Mouse (Mus musculus): Measurements from ENCODE around the gene Ctsh.
A peak's percentile ranks its signal among the peaks of the same experiment; 100 is the strongest.
"Not testable (repeated sequence)": the region's sequence is repeated elsewhere in the genome, so short reads cannot be mapped to it uniquely, and the experiment has no call there.

Ctsh gene

DNA sequence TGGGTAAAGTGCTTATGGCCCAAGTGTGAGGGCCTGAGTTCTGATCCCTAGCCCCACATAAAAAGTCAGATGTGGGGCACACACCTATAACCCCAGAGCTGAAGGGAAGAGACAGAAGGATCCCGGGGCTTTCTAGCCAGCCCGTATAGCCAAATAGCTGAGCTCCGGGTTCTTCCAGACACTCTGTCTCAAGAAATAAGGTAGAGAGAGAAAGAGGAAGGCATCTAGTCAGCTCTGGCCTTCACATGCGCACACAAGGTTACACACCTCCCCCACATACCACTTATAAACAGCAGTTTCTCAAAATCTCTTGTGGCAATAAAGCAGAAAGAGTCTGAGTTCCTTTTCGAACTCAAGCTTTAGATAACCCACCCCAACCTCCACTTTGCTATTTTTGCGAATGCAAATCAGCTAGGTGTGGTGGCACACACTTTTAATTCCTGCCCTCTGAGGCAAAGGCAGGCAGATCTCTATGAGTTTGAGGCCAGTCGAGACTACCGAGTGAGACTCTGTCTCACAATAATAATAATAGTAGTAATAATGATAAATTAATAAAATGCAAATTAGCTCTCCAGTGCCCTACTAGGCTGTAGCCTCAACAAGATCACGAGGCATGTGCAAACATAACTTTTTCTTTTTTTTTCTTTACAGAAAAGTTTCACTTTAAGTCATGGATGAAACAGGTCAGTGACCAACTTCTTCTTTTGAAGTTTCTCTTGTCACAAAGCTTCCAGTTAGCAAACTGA lies 6.0 kb downstream of the Ctsh start:
- no peak for DNase-seq

DNA sequence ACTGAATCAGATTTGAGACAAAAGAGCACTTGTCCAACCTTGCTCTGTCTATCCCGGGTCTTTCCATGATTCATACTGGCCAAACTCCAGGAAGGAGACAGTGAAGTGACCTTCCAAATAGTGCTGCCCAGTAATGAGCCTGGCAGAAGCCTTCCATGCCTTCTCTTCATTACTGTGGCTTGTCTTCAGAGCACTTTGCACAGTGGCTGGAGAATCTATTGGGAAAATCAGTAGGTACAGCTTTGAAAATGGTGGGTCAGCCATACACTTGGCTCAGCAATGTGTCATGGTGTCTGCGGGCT lies 6.6 kb downstream of the Ctsh start:
- DNase-seq = no peak

DNA sequence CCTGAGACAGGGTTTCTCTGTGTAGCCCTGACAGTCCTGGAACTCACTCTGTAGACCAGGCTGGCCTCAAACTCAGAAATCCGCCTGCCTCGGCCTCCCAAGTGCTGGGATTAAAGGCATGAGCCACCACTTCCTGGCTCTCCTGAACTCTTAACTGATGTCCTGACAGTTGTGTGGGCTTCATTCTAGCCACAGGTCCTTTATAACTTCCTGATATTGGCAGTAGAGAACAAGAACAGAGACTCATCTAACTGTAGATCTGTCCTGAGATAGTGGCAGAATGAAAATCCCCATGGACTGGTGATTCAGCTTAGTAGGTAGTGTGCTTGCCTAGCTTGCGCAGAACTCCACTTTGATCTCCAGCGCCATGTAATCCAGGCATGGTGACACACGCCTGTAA lies 7.0 kb downstream of the Ctsh start:
- not testable (repeated sequence) for DNase-seq

DNA sequence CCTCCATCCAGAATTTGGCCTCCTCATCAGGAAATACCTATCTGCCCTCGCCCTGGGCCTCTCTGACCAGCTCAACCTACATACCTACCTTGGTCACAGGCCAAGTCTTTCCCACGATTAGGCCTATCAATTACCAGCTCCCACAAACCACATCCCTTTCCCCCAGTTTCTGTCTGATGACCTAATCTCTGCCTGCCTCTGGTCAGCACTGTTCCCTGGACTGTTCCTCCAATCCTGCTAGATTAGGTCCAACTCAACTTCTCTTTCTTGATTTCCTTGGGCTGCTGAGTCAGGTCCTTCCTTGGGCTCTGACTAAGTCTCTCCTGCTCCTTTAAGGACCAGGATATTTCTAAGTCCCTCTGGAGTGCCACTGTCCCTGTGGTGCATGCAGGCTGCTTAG lies 13.4 kb downstream of the Ctsh start:
- DNase-seq = no peak

DNA sequence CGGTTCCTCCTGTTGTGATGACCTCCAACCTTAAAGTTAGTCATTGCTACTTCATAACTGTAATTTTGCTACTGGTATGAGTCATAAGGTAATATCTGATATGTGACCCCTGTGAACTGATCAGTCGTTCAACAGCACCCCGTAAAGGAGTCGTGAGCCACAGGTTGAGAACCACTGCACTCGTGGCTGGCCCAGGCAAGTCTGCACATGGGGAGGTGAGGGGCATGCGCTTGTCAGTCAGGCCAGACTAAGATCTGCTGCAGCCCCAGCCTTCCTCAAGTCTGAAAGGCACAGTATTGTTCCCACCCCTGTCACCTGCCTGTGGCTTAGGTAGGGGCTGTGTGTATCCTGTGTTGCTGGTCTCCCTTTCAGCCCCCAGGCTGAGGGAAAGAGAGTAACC lies 14.8 kb downstream of the Ctsh start:
- DNase-seq = no peak

DNA sequence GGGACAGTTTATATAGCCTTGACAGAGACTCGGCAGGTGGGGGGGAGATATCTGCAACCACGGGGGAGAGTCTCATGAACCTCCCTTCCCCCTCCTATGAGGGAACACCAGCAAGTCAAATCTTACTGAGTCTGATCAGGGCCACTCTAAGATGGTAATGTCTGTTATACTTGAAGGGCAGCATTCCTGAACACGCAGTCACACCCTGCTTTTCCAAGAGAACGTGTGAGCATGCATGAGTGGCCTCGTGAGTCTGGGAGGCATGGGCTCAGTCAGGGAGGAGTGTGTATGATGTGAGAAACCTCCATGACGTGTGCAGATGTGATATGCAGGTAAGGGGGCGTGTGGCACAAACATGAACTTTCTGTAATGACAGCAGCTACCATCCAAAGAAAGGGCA lies 15.5 kb downstream of the Ctsh start:
- no peak for DNase-seq

DNA sequence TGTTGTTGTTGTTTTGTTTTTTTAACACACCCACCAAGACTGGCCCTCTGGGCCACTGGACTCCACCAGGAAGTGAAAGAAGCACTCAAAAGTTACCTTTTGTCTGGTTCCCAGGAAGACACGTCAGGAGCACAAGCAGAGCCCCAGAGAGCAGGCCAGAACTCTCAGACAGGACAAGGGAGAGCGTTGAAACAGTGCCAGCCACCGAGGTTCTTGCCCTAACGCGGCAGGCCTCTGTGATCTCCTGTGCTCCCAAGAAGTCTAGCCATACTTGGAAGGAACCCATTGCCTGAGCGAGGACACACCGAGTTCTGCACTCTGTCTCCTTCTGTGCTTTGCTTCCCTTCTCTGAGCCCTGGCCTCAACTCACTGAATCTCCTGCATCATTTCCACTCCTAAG lies 16.2 kb downstream of the Ctsh start:
- DNase-seq = no peak

DNA sequence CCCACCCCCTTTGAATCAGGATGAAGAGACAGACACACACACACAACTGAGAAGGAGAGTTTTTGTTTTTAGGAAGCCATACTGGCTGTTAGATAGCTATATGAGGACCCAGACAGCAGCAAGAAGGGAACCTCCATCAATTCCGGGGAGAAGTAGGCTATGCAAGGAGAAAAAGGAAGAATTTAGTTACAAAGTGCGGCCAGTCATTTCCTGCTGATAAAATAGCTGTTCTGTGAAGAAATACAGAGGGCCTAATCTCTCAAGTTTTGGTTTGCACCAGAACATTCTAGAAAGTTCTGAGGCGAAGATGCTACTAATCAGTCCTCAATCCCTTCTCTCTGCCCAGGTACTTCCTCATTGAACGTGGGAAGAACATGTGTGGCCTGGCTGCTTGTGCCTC lies 21.4 kb downstream of the Ctsh start:
- DNase-seq = no peak

DNA sequence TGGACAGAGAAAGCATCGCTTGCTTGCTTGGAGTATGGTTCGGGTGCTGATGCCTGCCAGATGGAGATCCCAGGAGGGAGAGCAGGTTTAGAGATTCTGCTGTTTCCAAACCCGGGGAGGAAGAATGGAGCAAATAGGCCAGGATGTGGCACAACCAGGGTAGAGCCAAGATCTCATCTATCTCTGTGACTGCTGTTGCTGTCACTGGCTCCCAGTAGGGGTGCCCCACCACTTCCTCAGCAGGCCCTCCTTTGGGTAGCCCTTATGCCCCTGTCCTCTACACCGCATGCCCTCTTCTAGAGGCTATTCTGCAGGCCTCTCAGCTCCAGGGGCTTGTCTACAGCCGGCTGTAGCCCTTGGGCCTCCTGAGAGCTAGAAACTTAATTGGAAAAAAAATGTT lies 22.2 kb downstream of the Ctsh start:
- DNase-seq = no peak

DNA sequence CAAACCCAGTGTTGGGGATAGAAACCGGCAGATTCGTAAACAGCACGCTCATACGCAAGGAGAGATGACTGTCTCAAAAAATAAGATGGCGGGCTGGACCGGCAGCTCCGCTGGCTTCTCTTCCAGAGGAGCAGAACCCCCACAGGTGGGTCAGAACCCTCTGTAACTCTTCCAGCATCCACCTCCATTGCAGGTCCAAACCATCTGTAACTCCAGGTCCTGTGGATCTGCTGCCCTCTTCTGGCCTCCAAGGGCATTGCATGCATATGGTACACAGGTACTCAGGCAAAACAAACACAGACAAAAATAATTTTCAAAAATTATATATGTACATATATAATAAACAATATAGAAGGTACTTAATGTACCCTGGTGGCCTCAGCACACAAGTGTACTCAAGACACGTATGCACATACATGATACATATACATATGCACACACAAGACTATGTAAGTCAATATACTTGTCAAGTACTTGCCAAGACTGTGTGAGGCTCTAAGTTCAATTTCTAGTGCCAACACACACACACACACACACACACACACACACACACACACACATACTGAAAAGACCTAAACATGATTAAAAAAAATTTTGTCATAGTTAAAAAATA lies 23.0 kb downstream of the Ctsh start:
- DNase-seq = peak; percentile 39

DNA sequence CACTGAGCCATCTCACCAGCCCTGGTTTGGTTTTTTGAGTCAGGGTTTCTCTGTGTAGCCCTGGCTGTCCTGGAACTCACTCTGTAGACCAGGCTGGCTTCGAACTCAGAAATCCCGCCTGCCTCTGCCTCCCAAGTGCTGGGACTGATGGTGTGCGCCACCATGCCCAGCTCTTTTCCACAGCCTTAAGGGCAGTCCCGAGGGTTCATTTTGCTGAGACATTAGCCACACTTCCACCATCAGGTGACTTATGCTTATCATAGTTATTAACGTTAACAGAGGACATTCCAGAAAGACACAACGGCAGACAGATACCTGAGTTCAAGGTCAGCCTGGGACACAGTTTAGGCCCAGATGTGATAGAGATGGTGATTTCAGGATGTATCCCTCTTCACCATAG lies 28.0 kb downstream of the Ctsh start:
- DNase-seq = not testable (repeated sequence)

DNA sequence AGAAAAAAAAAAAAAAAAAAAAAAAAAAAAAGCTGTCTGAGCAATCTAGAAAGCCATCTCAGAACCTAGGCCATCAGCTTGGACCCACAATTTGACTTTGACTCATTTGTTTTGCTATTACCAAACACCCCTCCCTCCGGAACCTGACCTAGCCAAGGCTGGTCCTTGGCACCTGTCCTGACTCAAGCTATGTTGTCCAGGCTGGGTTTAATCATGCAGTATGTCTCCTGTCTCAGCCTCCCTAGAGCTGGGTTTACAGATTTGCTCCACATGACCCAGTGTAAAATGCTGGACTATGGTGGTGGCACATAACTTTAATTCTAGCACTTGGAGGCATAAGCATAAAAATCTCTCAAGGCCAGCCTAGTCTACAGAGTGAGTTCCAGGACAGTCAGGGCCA lies 29.0 kb downstream of the Ctsh start:
- no peak for DNase-seq

DNA sequence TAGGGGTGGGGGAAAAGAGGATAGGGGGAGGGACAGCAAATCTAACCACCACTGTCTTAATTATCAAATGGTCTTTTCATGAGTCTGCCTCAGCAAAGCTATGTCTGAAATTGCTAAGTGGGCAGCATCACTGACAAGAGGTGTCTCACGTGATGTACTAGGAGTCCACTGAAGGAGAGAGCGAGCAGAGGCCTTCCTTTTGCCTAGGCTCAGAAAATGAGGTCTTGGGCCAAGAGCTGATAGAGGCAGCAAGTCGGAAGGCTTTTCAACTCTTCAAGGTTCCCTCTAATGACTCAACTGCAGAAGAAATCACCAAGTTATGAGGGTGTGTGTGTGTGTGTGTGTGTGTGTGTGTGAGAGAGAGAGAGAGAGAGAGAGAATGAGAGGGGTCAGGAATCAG lies 30.2 kb downstream of the Ctsh start:
- DNase-seq = no peak

DNA sequence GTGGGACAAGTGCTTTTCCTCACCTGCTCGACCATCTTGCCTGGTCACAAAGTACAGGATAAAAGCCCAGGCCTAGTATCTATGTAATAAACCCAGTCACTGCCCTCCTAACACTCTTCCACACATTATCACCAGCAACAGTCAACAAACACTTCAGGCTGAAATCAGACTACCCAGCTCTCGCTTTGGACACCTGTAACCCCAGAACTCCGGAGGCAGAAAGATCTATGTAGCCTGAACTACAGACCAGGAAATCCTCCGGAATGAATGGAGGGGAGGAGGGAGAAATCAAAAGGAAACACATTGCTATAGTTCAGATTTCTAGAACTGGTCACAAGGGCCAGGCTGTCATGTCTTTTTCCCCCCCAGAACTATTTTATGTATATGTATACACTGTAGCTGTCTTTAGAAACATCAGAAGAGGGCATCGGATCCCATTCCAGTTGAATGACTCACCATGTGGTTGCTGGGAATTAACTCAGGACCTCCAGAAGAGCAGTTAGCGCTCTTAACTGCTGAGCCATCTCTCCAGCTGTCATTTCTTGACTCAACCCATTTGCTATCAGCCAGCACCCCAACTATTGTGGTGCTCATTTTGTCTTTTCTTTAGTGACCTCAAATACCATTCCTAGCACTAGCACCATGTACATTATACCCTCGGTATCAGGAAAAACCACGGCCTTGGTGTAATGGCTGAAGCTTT lies 31.0 kb downstream of the Ctsh start:
- no peak for DNase-seq

DNA sequence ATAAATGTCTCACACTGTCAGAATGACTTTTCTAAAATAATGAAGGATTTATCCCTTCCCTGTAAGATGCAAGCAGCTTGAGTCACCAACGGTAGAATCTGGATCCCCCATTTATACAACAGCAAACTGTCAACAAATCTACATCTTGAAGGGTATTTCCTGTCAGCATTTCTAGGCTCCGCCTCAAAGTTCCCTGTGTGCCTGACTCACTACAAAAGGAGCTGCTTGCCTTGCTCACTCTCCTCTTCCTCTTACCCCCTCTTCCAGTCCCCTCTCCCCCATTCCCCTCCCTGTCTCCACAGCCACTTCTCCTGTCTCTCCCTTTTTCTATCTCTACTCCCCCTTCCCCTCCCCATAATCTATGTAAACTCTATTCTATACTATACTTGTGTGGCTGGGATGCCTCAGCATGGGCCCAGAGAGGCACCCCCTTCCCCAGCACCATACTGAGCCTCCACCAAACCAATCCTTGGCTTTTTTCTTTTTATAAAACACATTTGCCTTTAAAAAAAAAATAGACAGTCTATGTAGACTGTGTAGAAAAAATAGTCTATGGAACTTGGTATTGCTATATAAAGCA lies 34.0 kb downstream of the Ctsh start:
- no peak for DNase-seq

DNA sequence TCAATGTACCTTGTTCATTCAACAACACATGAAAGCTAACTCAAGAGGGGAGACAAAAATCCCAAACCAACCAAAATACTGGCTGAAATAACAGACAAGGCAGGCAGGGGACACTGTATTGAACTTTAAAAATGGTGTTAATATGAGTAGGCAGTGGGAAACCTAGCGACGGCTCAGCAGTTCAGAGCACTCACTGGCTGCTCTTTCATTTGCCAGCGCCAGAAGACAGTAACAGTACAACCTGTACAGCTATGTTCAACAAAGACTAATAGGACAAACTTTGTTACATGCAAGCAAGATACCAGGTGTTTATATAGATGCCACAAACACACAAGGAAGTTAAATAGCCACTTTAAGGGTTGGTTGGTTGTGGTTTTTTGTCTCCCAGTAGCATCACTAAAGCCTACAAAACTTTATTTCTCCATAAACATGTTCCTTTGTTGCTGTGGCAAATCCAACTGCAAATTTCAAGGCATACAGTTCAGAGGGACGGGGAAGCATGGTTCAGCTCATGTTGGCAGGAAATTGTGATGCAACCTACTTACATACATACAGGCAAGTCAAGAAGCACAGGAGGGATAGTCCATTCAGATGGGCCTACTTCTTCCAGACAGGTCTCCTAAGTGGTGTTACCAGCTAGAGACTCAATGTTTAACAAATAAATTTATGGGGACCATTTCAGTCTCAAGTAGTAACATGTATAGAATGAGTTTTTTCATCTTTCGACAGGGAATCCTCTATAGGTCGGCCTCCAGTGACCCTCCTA lies 35.6 kb downstream of the Ctsh start:
- no peak for DNase-seq

DNA sequence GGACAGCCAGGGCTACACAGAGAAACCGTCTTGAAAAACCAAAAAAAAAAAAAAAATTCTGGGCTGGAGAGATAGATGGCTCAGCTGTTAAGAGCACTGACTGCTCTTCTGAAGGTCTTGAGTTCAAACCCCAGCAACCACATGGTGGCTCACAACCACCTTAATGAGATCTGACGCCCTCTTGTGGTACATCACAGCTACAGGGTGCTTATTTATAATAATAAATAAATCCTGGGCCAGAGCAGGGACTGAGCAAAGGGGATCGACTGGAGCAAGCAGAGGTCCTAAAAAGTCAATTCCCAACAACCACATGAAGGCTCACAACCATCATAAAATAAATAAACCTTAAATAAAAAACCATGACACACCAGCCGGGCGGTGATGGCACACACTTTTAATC lies 45.0 kb downstream of the Ctsh start:
- DNase-seq = no peak

DNA sequence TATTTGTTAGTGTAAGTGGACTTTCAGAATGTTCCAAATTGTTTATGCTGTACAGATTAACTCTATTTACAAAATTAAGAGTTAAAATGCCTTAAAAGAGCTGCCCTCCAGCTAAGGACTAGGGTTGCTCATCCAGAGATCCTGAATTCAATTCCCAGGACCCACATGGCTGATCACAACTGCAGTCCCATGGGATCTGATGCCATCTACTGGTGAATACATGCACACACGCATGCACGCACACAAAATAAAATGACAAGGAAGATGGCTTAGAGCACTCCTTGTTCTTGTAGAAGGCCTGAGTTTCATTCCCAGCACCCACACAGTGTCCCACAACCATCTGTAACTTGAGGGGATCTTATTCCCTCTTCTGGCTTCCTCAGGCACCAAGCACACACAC lies 46.8 kb downstream of the Ctsh start:
- DNase-seq = no peak

DNA sequence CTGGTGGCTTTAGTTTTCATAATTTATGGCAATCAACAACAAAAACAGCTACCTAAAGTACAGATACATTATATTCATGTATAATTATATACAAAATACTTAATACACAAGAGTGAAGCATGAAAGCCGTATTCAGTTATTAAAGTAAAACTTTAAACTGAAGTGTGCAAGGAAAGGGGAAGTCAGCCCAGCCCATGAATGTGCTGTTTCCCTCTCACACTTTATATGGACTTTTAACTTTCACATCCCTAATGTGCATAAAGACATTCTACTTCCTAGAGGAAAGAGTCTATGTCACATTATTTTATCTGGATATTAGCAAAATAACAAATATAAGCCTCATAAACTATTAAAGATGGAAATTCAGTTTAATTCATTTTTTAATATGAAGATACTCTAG lies 51.5 kb downstream of the Ctsh start:
- DNase-seq = no peak

DNA sequence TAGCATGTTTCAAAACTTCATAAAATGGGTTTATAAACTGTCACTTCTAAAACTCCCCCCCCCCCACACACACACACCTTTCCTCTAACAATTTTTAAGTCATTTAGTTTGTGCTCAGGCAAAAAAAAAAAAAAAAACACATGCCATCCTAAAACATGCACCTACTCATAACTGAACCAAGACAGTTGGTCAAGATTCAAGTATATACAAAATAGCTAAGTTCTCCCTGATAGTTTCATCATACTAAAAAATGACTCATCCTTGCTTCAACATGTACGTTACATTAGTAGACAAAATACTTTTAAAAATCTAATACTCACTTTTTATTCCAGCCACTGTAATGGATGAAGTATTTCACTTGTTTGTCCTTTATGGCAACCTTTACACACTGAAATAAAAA lies 53.0 kb downstream of the Ctsh start:
- DNase-seq = no peak

DNA sequence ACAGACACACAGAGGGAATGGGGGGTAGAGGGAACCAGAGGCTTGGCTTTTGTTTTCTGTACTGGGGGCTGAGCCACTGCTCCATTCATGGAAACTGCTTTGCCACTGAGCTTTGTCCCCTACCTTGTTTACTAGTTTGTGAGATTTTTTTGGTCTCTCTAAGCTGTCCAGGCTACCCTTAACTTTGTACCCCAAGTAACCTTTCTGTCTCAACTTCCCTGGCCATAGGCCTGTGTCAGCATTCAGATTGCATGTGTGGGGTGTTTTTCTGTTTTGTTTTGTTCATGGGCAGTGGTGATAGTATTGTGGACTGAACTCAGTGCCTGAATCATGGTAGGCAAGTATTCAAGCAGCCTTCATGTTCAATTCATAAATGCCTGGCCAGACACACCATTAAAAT lies 54.3 kb downstream of the Ctsh start:
- no peak for DNase-seq

DNA sequence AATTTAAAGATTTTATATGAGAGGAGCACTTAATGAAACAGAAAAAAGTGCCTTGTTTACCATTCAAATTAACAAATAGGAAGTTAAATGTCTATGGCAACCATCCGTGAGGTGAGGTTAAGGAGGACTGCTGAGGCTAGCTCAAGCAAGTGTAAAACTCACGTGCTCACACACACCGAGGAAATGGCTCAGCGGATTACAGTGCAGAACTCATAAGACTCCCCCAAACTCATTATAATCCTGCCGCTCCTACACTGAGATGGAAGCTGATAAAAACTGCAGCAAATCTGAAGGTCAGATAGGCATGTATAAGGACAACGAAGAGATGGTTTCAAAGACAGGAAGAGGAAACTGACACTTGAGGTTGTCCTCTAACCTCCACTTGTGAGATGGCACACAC lies 55.4 kb downstream of the Ctsh start:
- DNase-seq = no peak

DNA sequence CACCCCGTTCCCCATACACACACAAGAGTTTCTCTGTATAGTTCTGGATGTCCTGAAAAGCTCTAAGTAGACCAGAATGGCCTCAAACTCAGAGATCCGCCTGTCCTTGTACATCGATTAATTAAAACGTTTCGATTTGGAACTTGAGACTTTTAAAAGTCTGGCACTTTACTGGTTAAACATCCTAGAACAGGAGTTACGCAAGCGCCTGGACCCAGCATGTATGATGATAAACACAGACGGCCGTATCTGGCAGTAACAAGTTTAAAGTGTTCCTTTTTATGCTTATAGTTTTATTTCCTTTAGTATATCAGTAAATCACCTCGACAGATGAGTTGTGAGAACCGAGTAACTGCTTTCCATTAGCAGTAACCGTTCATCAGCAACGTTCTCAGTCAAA lies 59.2 kb downstream of the Ctsh start:
- no peak for DNase-seq

Measured in right cerebral cortex, adult 18-20 months (tissue).